Mouse (Mus musculus) cerebellum, adult 2 months (tissue): Measurements from ENCODE around the gene Carns1.

Source experiments
- CTCF ChIP-seq: fragments of 200-500 bp; IDR thresholded peaks from 2 replicates; pipeline ENCODE4 v1.5.1; 2011; ENCODE audit warnings: low read depth, mild to moderate bottlenecking, control low read depth, low read length, moderate library complexity, borderline replicate concordance; ENCODE audit not compliant: insufficient read depth
- POLR2A ChIP-seq: fragments of 200-500 bp; IDR thresholded peaks from 2 replicates; pipeline ENCODE4 v1.6.1; 2011; ENCODE audit warnings: low read length, control low read depth, borderline replicate concordance; ENCODE audit not compliant: insufficient read depth

DNA sequence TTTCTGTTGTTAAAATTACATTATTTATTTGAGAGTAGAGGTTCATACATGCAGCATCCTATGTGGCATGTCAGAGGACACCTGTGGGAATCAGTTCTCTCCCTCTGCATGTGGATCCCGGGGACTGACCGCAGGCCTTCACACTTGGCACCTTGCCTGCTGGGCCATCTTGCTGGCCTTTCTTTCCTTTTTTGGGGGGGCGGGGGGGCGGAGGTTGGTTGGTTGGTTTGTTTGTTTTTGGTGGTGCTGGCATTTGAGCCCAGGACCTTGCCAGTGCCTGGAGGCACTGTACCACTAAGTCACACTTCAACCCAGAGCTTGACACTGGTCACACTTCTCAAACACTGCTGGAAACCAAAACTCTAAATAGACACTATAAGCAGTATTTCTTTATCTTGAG, 40.9 kb downstream of the Carns1 start:
- TF ChIP-seq POLR2A (no peak), CTCF (no peak)
